Mouse (Mus musculus) gastrocnemius, postnatal 14 days (tissue): ENCODE data around the gene Chrm5. TPM values are rescaled to one million over a fixed set of nuclear protein-coding genes. Genes with fewer than 3 reads are reported as not detected.
A peak's percentile ranks its signal among the peaks of the same experiment; 100 is the strongest.

Experiments used
- DNase-seq: peaks from one replicate; pipeline ENCODE4 v3.0.0; 2021; ENCODE audit warnings: mixed read lengths
- intact Hi-C: fragments of 180-260 bp; cut with DNase I; formaldehyde crosslinking; loops from one replicate; pipeline ENCODE4 v1.15.1; 2025; ENCODE audit warnings: low total_unique reads
- long read RNA-seq, 2 experiments: library from polyadenylated mRNA; stranded (forward); transcript quantifications; one replicate each; pipeline ENCODE4 v2.0.0; 2021
- total RNA-seq, 2 experiments: library from RNA; stranded (reverse); gene quantifications; 2 replicates each; pipeline ENCODE4 v1.2.3; 2021

The Chrm5 gene
- not detected for total RNA-seq
- long read RNA-seq, experiment 1 = 0 reads
- long read RNA-seq, experiment 2 = 0 reads

DNA sequence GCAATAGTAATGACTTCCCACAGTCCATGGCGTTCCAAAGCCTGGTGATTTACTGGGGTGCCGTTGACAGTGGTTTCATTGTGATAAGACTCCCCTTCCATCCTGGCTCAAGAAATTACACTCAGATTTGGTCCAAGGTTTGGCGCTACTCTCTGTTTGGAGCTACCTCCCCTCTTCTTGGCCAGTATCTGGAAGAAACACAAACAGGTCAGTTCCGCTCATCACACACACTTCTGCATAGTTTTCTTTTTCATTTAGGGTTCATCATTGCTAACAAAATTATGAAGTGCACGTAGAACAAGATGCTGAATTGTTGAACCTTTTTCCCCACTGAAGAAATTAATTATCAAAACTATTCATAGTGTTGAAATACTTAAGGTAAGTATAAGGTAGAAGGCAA lies at the start of gene Chrm5:
TSS of gene Chrm5 (minus strand) at position 101 of the 400 bp plus-strand sequence.
- DNase-seq = no peak
- intact Hi-C loops = loop anchor here (5.0 kb wide), 1 partner anchor 103 kb away; the partner anchor contains the start of gene Katnbl1

DNA sequence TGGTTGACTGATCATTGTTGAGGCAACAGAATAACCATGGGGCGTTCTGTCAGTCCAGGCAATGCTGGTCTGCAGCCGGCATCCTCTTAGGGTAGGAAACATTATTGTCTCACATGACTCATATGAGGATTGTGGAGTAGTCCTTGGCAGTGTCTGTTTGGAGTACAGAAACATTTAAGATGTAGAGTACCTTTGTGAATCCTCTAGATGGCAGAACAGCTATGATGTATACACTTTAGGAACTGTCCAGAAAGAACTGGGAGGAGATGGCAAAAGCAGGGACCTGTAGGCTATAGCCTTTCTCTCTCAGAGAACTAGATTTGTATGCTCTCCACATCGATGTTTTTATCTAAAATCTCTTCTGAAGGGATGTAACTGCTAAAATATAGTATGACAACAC lies 46.4 kb upstream of the Chrm5 start:
- DNase-seq = no peak

DNA sequence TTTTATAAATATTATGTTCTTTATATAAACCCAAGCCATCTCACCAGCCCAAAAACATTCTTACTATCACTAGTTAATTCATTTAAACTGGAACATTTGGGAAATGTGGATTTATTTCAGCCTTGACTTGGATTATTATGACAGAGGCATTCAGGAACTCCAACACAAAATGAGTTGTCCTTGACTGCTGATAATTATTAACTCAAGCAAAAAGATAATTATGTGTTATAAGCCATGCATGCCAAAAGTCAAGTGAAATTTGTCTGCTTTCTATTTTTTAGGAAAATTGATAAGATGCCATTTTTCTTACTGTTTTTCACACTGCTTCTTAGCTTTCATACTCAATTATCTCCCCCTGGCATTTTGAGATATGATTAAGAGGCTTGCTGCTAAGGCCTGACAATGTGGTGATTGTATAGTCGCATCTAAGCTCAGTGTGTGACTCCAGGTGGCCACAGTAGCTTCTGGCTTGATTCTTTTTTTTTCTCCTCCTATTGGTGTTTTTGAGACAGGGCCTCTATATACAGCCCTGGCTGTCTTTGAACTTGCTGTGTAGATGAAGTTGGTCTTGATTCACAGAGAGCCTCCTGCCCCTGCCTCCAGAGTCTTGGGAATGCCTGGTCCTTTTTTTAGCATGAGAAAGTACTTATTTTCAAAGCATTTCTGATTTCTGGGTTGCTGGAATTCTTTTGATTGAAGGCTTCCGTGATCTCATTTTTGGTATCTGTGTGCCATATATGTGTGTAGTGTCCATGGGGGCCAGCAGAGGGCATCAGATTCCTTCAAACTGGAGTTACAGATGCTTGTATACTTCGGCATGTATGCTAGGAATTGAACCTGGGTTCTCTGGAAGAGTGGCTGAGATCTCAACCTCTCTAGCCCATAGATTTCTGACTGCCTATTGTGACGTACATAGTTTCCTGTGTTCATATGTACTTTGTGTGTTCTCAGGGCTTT lies 40.2 kb upstream of the Chrm5 start:
- no peak for DNase-seq
- intact Hi-C loops = no loop called here

More for the DNA sequence above, 46.4 kb upstream of the Chrm5 start:
- intact Hi-C loops = no loop called here

DNA sequence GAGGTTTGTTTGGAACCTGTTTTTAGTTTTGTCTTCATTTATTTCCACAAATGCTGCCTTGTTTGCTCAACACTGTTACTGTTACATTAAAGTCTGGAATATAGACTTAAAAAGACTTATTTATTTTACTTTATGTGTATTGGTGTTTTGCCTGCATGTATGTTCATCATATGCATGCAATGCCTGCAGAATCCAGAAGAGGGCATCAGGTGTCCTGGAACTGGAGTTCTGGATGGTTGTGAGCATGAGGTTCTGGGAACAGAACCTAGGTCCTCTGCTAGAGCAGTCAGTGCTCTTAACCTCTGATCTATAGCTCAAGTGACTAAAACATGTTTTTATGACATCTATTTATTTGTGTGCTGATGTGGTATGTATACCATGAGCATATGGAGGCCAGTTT lies 38.0 kb upstream of the Chrm5 start:
- no peak for DNase-seq
- intact Hi-C loops = no loop called here

DNA sequence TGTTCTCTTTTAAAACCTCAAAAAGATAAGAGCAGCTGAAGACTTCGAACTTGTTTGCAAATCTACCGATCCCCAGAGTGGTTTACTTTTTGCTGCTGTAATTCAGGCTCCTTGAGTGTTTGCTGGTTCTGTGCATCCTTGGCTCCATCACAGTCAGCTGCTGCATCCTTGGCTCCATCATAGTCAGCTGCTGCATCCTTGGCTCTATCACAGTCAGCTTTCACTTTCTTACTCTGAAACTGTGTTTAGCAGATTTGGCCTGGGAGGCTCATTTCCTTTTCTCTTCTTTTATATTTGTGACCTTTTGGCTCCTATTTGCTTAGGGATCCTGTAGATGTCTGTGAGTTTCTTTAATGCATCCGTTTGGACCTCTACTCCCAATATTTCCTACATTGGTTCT lies 36.6 kb upstream of the Chrm5 start:
- DNase-seq = no peak
- intact Hi-C loops = no loop called here

DNA sequence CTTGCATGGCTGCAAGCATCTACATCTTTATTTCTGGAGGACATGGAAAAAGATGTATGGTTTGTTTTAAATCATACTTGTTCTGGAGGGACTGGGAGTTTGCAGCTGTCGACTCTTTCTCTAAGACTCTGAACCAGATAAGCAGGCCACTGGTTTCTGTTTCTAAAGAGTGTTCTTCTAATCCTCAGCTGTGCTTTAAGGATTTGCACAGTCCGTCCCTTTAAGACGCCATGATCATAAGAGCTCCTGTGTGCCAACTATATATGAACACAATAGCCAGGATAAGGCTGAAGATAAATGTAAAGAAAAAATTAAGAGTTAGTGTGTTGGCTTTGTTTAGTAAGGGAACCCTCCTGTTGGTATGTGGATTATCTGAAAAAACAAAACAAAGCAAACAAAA lies 36.2 kb upstream of the Chrm5 start:
- DNase-seq = no peak
- intact Hi-C loops = no loop called here

DNA sequence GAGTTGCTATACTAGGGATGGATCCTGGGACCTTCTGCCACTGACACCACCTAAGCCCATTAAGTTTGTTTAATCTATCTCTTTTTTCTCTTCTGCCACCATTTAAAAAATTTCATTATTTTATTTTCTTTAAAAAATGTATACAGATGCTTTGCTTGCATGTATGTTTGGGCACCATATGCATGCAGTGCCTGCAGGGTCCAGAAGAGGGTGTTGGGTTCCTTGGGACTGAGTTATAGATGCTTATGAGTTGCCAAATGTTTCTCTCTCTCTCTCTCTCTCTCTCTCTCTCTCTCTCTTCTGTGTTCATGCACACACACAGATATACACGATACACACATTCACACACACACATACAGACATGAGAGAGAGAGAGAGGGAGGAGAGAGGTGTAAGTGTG lies 32.5 kb upstream of the Chrm5 start:
- DNase-seq = no peak
- intact Hi-C loops = no loop called here

DNA sequence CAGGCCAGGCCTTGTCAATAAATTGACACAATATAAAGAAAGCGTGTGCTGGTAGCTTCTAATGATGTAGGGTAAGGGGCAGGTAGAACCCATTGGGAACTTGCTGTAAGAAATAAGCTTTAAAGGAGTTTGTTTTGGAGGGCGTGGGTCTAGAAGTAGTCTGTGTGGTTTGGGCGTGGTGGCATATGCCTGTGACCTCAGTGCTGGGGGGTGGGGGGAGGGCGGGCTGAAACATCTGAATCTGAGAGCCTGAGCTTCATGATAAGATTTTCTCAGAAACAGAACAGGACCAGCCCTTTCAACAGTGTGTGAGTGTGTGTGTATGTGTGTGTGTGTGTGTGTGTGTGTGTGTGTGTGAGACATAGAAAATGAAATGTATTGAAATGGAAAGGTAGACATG lies 29.6 kb upstream of the Chrm5 start:
- intact Hi-C loops = no loop called here
- no peak for DNase-seq

DNA sequence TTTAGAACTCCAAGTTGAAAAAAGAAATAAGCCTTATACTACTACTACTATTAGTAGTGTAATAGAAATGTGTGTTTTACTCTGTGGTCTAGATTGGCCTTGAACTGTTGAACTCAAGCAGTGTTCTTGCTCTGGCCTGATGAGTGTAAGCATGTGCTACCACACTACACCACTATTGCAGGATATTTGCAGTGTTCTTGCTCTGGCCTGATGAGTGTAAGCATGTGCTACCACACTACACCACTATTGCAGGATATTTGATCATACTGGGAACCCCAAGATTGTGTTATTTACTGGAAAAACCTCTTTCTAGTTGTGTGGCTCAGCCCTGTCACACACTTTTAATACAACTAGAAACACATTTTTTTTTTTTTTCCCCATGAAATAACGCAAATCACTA lies 26.9 kb upstream of the Chrm5 start:
- intact Hi-C loops = loop anchor here (10.0 kb wide), 1 partner anchor 257 kb away; no protein-coding TSS in a partner anchor
- DNase-seq = no peak

DNA sequence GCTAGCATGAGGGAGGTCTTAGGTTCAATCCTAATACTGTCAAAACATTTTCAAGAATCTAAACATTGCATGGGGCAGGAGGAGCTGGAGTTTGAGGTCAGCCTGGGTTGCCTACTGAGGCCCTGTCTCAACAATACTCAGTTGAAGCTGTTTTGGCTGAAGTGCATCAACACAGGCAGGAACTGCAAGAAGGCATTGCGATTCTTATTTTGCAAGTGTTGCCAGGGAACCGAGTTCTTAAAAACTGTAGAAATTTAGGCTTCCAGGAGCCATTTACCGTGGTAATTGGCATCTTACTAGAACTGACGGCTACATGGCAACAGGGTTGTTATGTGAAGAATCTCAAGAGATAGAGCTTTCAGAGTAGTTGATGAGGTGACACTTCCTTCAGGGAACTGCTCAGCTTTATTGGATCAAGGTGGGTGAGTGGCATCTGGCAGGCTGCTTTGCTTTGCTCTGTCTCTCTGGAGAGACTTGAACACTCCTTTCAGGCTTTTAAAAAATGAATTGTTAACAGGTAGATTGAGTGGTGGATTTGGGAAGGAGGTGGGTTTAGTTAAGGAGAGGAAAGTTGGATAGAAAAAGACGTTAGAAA lies 26.4 kb upstream of the Chrm5 start:
- DNase-seq = no peak
- intact Hi-C loops = loop anchor here (10.0 kb wide), 1 partner anchor 258 kb away; no protein-coding TSS in a partner anchor

DNA sequence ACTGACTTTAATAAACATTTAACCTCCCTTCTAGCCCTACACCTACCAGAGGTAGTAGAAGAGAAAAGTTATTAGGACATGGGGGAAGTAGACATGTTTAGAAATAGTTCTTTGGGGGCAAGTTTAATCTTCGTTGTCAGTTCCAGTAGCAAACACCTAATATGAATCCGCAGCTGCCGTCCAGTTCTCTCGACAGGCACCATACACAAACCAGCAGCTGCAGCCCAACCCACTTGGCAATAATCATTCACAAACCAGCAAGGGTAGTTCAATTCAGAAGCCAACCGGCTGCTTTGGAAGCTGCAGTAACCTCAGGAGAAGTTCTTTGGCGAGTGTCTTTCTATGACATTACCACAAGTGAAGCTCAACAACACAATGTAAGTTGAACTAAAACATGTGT lies 23.4 kb upstream of the Chrm5 start:
- intact Hi-C loops = loop anchor here (10.0 kb wide), 1 partner anchor 261 kb away; no protein-coding TSS in a partner anchor
- DNase-seq = no peak

DNA sequence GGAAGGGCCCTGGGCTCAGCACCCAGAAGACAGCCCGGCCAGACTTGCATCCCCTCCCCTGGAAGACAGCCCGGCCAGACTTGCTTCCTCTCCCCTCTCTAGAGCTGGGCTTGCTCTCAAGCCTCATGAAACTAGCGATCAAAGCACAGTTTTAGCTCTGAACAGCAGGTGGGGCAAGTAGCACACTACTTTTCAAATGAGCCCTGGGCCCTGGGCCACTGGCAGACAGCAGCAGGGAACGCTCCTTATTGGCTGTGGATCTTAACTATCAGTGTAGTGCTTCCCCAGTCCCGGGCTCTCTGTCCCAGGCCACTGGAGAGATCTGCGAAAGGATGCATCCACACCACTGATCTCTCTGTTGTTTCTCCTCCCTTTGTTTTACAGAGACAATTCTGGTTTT lies 20.6 kb upstream of the Chrm5 start:
- intact Hi-C loops = loop anchor here (10.0 kb wide), 1 partner anchor 264 kb away; no protein-coding TSS in a partner anchor
- peak; percentile 82 for DNase-seq

DNA sequence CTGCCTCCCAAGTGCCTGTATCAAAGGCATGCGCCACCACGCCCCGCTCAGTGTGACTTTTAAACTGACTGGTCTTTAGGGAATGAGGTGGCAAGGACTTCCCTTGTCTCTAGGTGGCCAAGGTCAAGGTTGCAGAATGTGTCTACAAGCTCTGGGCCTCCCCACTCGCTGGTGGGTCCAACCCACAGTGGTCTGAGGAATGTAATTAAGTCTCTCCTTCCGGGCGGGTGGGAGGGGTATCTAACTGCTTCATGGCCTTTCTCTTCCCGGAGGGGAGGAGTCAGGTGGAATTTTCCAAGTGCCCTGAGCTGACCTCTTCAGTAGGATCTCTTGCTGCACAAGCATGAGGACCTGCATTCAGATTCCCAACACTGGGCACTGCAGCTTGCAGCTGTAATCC lies 17.3 kb upstream of the Chrm5 start:
- intact Hi-C loops = no loop called here
- no peak for DNase-seq

DNA sequence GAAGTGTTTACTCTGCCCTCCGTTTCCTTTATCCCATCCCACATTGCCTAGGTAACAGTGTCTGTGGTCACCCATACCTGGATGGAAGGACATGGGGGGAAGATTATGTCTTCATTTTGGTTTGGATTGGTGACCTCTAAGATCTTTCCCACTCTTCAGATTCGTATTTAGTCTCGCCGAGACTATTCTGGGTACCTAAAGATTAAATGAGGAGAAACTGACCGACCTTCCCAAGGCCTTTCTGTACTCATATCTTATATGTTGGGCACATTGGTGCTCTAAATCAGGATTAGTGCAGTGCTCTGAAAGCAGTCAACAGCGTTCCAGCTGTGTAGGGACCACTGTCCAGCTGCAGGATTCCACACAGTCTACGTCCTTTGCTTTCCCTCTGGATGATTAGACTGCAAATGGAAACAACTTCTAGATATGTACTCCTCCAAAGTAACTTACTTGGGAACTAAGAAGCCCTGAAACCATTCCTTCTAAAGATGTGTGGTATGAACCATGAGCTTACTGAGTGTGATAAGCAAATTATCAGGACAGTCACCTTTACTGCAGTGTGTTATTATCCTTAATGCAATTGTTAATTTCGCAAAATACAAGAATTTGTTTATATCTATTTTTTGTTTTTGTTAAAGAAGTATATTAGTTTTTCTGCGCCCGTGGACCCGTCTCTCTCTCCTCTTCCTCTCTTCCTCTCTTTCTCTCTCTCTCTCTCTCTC lies 13.1 kb upstream of the Chrm5 start:
- intact Hi-C loops = no loop called here

DNA sequence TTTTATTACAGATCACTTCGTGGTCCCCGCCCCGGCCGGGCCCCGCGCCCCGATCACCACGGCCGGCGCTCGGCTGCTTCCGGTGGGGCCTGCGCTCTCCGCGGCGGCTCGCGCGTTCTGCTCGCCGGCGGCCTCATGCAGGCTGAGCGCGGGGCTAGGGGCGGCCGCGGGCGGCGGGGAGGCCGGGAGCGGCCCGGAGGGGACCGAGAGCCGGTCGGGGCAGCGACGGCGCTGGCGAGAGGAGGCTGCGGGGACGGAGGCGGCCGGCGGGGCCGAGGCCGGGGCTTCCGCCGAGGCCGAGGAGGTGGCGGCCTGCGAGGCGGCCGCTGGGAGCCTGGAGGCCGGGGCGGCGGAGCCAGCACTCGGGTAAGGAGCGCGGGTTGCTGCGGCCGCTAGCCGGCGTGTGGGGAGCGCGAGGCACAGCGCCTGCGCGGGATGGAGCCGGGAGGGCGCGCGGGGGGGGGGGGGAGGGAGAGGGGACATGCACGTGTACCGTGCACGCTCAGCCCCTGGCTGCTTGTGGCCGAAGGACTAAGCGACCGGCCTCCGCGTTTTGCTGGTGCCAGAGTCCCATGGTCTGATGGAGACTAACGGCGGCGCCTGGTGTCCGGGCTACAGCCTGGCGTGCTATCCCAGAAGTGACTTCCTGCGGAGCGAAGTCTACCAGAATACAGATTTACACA lies 12.4 kb upstream of the Chrm5 start, which contains the start of gene Aven:
TSS of gene Aven (plus strand) at position 109 of the 683 bp plus-strand sequence.
- intact Hi-C loops = no loop called here
- DNase-seq = peak; percentile 88

More for the DNA sequence above, 13.1 kb upstream of the Chrm5 start:
- DNase-seq = no peak

DNA sequence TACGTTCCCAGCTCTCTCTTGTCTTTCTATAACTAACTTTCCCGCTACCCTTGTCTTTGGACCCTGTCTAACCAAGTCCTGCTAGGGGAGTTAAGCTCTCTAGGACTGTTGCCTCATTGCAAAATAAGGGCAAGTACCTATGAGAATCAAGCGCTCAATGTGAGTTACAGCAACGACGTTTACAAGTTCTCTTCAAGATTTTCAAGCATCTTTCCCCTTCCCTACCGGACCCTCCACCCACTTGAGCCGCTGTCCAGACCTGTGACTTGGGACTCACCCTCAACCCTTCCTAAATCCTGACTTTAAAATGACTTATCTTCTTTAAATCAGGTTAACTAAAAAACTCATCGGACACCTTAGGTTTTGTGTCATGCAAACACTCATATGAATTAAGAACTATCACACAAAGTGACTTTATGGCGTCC lies 11.9 kb upstream of the Chrm5 start:
- intact Hi-C loops = no loop called here
- DNase-seq = no peak

DNA sequence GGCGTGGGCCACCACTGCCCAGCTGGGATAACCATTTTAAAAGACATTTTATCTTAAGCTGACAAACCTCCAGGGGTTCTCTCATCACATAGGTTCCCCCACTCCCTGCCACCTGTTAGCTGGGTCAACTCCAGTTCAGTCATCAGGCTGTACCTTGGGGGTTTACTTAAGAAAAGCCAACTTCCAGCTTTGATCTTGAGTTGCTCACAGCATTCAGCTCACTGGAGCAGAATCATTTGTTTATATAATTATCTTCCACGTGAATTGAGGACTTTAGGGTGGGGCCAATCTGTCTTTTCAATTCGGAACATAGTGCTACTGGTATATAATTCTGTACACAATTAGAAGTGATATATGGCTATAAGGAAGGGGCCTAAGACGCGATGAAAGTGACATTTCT lies 11.1 kb upstream of the Chrm5 start:
- no peak for DNase-seq
- intact Hi-C loops = no loop called here

DNA sequence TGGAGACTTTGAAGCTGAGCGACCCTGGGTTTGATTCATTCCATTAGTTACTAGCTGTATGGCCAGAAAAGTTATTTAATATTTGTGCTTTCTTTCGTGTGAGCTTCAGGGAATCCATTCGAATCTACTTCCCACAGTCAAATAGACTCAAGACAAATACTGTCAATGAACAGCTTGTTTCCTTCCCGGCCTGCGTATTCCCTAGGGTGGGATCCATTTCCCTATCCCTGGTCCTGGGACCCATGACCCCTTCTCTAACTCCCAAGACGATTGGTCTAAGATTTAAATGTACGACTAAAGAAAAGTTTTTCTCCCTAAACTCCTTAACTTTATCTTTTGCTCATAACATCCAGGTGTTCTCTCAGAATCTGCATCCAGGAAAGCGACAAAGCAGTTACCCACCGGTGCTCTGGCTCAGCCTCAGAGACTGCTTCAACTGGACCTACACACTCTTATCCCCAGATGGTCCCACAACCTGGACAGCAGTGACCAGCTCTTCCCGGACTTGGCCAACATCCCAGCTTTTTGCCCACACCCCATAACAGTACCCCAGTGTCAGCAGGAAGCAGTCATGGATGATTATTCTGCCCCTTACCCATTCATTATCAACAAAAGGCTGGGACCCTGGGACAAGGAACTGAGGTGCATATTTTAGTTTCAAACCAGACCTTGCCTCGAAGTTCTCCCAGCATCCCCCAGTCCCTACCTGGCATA lies 10.1 kb upstream of the Chrm5 start:
- DNase-seq = no peak
- intact Hi-C loops = no loop called here

DNA sequence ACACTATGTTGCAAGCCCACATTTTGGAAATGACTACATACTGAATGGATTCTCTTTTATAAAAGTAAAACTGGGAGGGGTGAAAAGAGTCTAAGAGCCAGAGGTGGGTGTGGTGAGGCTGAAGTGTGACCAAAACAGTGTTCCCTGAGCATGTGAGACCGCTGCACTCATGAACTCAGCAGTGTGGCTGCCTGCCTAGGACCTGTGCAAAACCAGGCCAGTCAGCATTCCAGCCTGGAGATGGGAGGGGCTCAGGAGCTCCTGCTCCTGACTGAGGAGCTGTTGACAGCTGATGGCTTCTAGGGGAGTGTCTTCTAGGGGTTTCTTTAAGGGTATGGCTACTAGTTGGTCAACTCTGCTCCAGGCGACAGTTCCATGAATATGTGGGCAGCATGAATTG lies 4.3 kb upstream of the Chrm5 start:
- peak; percentile 52 for DNase-seq
- intact Hi-C loops = loop anchor here (5.0 kb wide), 1 partner anchor 108 kb away; the partner anchor contains the start of gene Katnbl1
